Mouse (Mus musculus): Measurements from ENCODE around the gene Lrrn2. TPM values are rescaled to one million over a fixed set of nuclear protein-coding genes. Genes with fewer than 3 reads are reported as not detected.
A peak's percentile ranks its signal among the peaks of the same experiment; 100 is the strongest.

Gene Lrrn2
- polyA plus RNA-seq, 1 experiment from 2014 or later: 2.6 TPM

- Histone ChIP-seq H3K4me3 (ENCODE audit: low read depth, low read length) (no peak overlapping the region), H3K27ac (replicated peaks; ENCODE audit: low read depth, low read length) (no peak overlapping the region), H3K9me3 (ENCODE audit: control insufficient read depth, low read length) (no peaks in the 10 kb centered on the region), H3K9ac (ENCODE audit: low read length) (no peak overlapping the region), H3K4me1 (ENCODE audit: control insufficient read depth, insufficient read depth, low read length) (no peaks in the 10 kb centered on the region), H3K27me3 (ENCODE audit: control insufficient read depth, insufficient read depth, low read length) (no peaks in the 10 kb centered on the region), H3K36me3 (ENCODE audit: control insufficient read depth, insufficient read depth, low read length) (no peaks in the 10 kb centered on the region), H3K4me2 (ENCODE audit: low read depth, severe bottlenecking) (no peak overlapping the region)
- 67% methylated on average over 7 of the region's 7 CpGs for WGBS
- no peak for ATAC-seq (ENCODE audit: insufficient number of reproducible peaks, low FRiP score, low TSS enrichment, low read depth)
- DNase-seq (ENCODE audit: low spot score): no peak
These were observed 9.7 kb upstream of the Lrrn2 start for GRCm38 (mm10) chr1:132870327-132870726.

GRCm38 (mm10) chr1:132878951-132879610 is 992 bp upstream of the Lrrn2 start:
- ATAC-seq (ENCODE audit: insufficient number of reproducible peaks, low FRiP score, low TSS enrichment, low read depth) (no peak), DNase-seq (ENCODE audit: low spot score) (no peak)
- Histone ChIP-seq H3K27me3 (ENCODE audit: control insufficient read depth, insufficient read depth, low read length) (peaks cover 54% of the 10 kb centered on the region), H3K36me3 (ENCODE audit: control insufficient read depth, insufficient read depth, low read length) (no peaks in the 10 kb centered on the region), H3K27ac (replicated peaks; ENCODE audit: low read depth, low read length) (no peak overlapping the region), H3K9ac (ENCODE audit: low read length) (no peak overlapping the region), H3K9me3 (ENCODE audit: control insufficient read depth, low read length) (no peaks in the 10 kb centered on the region), H3K4me2 (ENCODE audit: low read depth, severe bottlenecking) (no peak overlapping the region), H3K4me1 (ENCODE audit: control insufficient read depth, insufficient read depth, low read length) (peaks cover 21% of the 10 kb centered on the region), H3K4me3 (ENCODE audit: low read depth, low read length) (no peak overlapping the region; the same call in 1 of the 2 replicates)
- 18% methylated on average over 11 of the region's 11 CpGs for WGBS

GRCm38 (mm10) chr1:132879801-132880160 is 292 bp upstream of the Lrrn2 start:
- Histone ChIP-seq H3K9me3 (ENCODE audit: control insufficient read depth, low read length) (no peaks in the 10 kb centered on the region), H3K27ac (replicated peaks; ENCODE audit: low read depth, low read length) (no peak overlapping the region), H3K9ac (ENCODE audit: low read length) (no peak overlapping the region), H3K4me2 (ENCODE audit: low read depth, severe bottlenecking) (peak overlapping the region; percentile 98), H3K4me1 (ENCODE audit: control insufficient read depth, insufficient read depth, low read length) (peaks cover 21% of the 10 kb centered on the region), H3K27me3 (ENCODE audit: control insufficient read depth, insufficient read depth, low read length) (peaks cover 54% of the 10 kb centered on the region), H3K4me3 (ENCODE audit: low read depth, low read length) (peak overlapping the region; percentile 58), H3K36me3 (ENCODE audit: control insufficient read depth, insufficient read depth, low read length) (no peaks in the 10 kb centered on the region)
- DNase-seq (ENCODE audit: low spot score) (peak; percentile 43), ATAC-seq (ENCODE audit: insufficient number of reproducible peaks, low FRiP score, low TSS enrichment, low read depth) (no peak)
- WGBS: 8% methylated on average over 8 of the region's 8 CpGs

GRCm38 (mm10) chr1:132881041-132881761 is 1.1 kb downstream of the Lrrn2 start:
- Histone ChIP-seq H3K9ac (ENCODE audit: low read length) (peak overlapping the region; percentile 52), H3K27me3 (ENCODE audit: control insufficient read depth, insufficient read depth, low read length) (peaks cover 54% of the 10 kb centered on the region), H3K4me2 (ENCODE audit: low read depth, severe bottlenecking) (peak overlapping the region; percentile 98), H3K27ac (replicated peaks; ENCODE audit: low read depth, low read length) (no peak overlapping the region), H3K36me3 (ENCODE audit: control insufficient read depth, insufficient read depth, low read length) (no peaks in the 10 kb centered on the region), H3K4me1 (ENCODE audit: control insufficient read depth, insufficient read depth, low read length) (peaks cover 21% of the 10 kb centered on the region), H3K9me3 (ENCODE audit: control insufficient read depth, low read length) (no peaks in the 10 kb centered on the region), H3K4me3 (ENCODE audit: low read depth, low read length) (peak overlapping the region; percentile 58)
- ATAC-seq (ENCODE audit: insufficient number of reproducible peaks, low FRiP score, low TSS enrichment, low read depth): peak; percentile 50
- WGBS: under 1% methylated on average over 28 of the region's 28 CpGs
- DNase-seq (ENCODE audit: low spot score): peak; percentile 51

GRCm38 (mm10) chr1:132881836-132882235 is 1.8 kb downstream of the Lrrn2 start:
- Histone ChIP-seq H3K27ac (replicated peaks; ENCODE audit: low read depth, low read length) (no peak overlapping the region), H3K4me2 (ENCODE audit: low read depth, severe bottlenecking) (peak overlapping the region; percentile 98), H3K4me1 (ENCODE audit: control insufficient read depth, insufficient read depth, low read length) (peaks cover 21% of the 10 kb centered on the region), H3K9me3 (ENCODE audit: control insufficient read depth, low read length) (no peaks in the 10 kb centered on the region), H3K4me3 (ENCODE audit: low read depth, low read length) (no peak overlapping the region; the same call in 1 of the 2 replicates), H3K36me3 (ENCODE audit: control insufficient read depth, insufficient read depth, low read length) (no peaks in the 10 kb centered on the region), H3K27me3 (ENCODE audit: control insufficient read depth, insufficient read depth, low read length) (peaks cover 52% of the 10 kb centered on the region), H3K9ac (ENCODE audit: low read length) (no peak overlapping the region)
- ATAC-seq (ENCODE audit: insufficient number of reproducible peaks, low FRiP score, low TSS enrichment, low read depth) (no peak), DNase-seq (ENCODE audit: low spot score) (no peak)
- WGBS: 37% methylated on average over 9 of the region's 9 CpGs

- no peak for DNase-seq (ENCODE audit: low spot score)
- no peaks in the 10 kb centered on the region for H3K36me3 ChIP-seq (ENCODE audit: control insufficient read depth, insufficient read depth, low read length)
- no peak overlapping the region for H3K27ac ChIP-seq (replicated peaks; ENCODE audit: low read depth, low read length)
- H3K4me2 ChIP-seq (ENCODE audit: low read depth, severe bottlenecking): no peak overlapping the region
- H3K4me1 ChIP-seq (ENCODE audit: control insufficient read depth, insufficient read depth, low read length): peaks cover 20% of the 10 kb centered on the region
- ATAC-seq (ENCODE audit: insufficient number of reproducible peaks, low FRiP score, low TSS enrichment, low read depth): no peak
- H3K9ac ChIP-seq (ENCODE audit: low read length): no peak overlapping the region
- H3K9me3 ChIP-seq (ENCODE audit: control insufficient read depth, low read length): no peaks in the 10 kb centered on the region
- 35% methylated on average over 4 of the region's 4 CpGs for WGBS
- H3K27me3 ChIP-seq (ENCODE audit: control insufficient read depth, insufficient read depth, low read length): peaks cover 25% of the 10 kb centered on the region
- H3K4me3 ChIP-seq (ENCODE audit: low read depth, low read length): no peak overlapping the region
These were observed 5.6 kb downstream of the Lrrn2 start for GRCm38 (mm10) chr1:132885701-132886100.

- H3K4me3 ChIP-seq (ENCODE audit: low read depth, low read length): no peak overlapping the region
- H3K9me3 ChIP-seq (ENCODE audit: control insufficient read depth, low read length): no peaks in the 10 kb centered on the region
- H3K4me2 ChIP-seq (ENCODE audit: low read depth, severe bottlenecking): no peak overlapping the region
- 65% methylated on average over 4 of the region's 4 CpGs for WGBS
- no peak overlapping the region for H3K9ac ChIP-seq (ENCODE audit: low read length)
- H3K27ac ChIP-seq (replicated peaks; ENCODE audit: low read depth, low read length): no peak overlapping the region
- peaks cover 11% of the 10 kb centered on the region for H3K4me1 ChIP-seq (ENCODE audit: control insufficient read depth, insufficient read depth, low read length)
- ATAC-seq (ENCODE audit: insufficient number of reproducible peaks, low FRiP score, low TSS enrichment, low read depth) (no peak), DNase-seq (ENCODE audit: low spot score) (no peak)
- H3K36me3 ChIP-seq (ENCODE audit: control insufficient read depth, insufficient read depth, low read length): no peaks in the 10 kb centered on the region
- H3K27me3 ChIP-seq (ENCODE audit: control insufficient read depth, insufficient read depth, low read length): peaks cover 20% of the 10 kb centered on the region
These were observed 6.6 kb downstream of the Lrrn2 start for GRCm38 (mm10) chr1:132886626-132887025.

- WGBS: 80% methylated on average over 4 of the region's 4 CpGs
- H3K27me3 ChIP-seq (ENCODE audit: control insufficient read depth, insufficient read depth, low read length): 0 out of 2 replicates have a peak, but pooled peaks cover 2% of the 10 kb centered on the region
These were observed 8.7 kb downstream of the Lrrn2 start for GRCm38 (mm10) chr1:132888811-132889210.

More at GRCm38 (mm10) chr1:132888811-132889210, 8.7 kb downstream of the Lrrn2 start:
- H3K27ac ChIP-seq (replicated peaks; ENCODE audit: low read depth, low read length): no peak overlapping the region
- H3K4me2 ChIP-seq (ENCODE audit: low read depth, severe bottlenecking): no peak overlapping the region
- H3K4me1 ChIP-seq (ENCODE audit: control insufficient read depth, insufficient read depth, low read length): peaks cover 8% of the 10 kb centered on the region
- H3K9me3 ChIP-seq (ENCODE audit: control insufficient read depth, low read length): no peaks in the 10 kb centered on the region
- no peak overlapping the region for H3K4me3 ChIP-seq (ENCODE audit: low read depth, low read length)
- DNase-seq (ENCODE audit: low spot score) (no peak), ATAC-seq (ENCODE audit: insufficient number of reproducible peaks, low FRiP score, low TSS enrichment, low read depth) (no peak)
- H3K9ac ChIP-seq (ENCODE audit: low read length): no peak overlapping the region
- no peaks in the 10 kb centered on the region for H3K36me3 ChIP-seq (ENCODE audit: control insufficient read depth, insufficient read depth, low read length)

All from limb, embryonic 11.5 days (tissue).